Mouse (Mus musculus) brain, embryonic 14.5 days (tissue): ENCODE results near the gene Sod1.

Source experiments
- CTCF ChIP-seq: fragments of 200-500 bp; IDR thresholded peaks from 2 replicates; pipeline ENCODE4 v1.5.1; 2012; ENCODE audit warnings: inconsistent platforms, mild to moderate bottlenecking, moderate library complexity, borderline replicate concordance; ENCODE audit not compliant: insufficient read depth, insufficient read length; ENCODE audit errors: extremely low read depth
- POLR2A ChIP-seq: fragments of 200-500 bp; IDR thresholded peaks from 2 replicates; pipeline ENCODE4 v1.6.1; 2012; ENCODE audit warnings: mild to moderate bottlenecking, inconsistent platforms, borderline replicate concordance; ENCODE audit not compliant: poor library complexity, insufficient read depth, insufficient read length, severe bottlenecking; ENCODE audit errors: extremely low read depth

GRCm38 (mm10) chr16:90211767-90212166 is 8.8 kb upstream of the Sod1 start:
- TF ChIP-seq CTCF, result no peak
- no peak for TF ChIP-seq POLR2A
